Mouse (Mus musculus) testis, adult 2 months (tissue): ENCODE results near the gene Vash2. TPM values are rescaled to one million over a fixed set of nuclear protein-coding genes. Genes with fewer than 3 reads are reported as not detected.
"Not testable (repeated sequence)": the region's sequence is repeated elsewhere in the genome, so short reads cannot be mapped to it uniquely, and the experiment has no call there.

Experiments
- H3K27ac ChIP-seq: fragments of 200-500 bp; 2 replicates; pipeline ENCODE4 v1.5.1; 2012; ENCODE audit warnings: low read depth, low read length; ENCODE audit not compliant: control insufficient read depth, insufficient read depth
- H3K27me3 ChIP-seq: fragments of 200-500 bp; 2 replicates; pipeline ENCODE4 v1.6.1; 2012; ENCODE audit warnings: mild to moderate bottlenecking, low read length, moderate library complexity; ENCODE audit not compliant: control insufficient read depth, insufficient read depth
- H3K36me3 ChIP-seq: fragments of 200-500 bp; 2 replicates; pipeline ENCODE4 v1.6.1; 2012; ENCODE audit warnings: mild to moderate bottlenecking, low read length; ENCODE audit not compliant: control insufficient read depth, insufficient read depth
- H3K4me1 ChIP-seq: fragments of 200-500 bp; 2 replicates; pipeline ENCODE4 v1.6.1; 2012; ENCODE audit warnings: low read length; ENCODE audit not compliant: control insufficient read depth, insufficient read depth
- H3K4me3 ChIP-seq: fragments of 200-500 bp; 2 replicates; pipeline ENCODE4 v1.5.1; 2012; ENCODE audit warnings: low read depth, mild to moderate bottlenecking, low read length, moderate library complexity, mixed read lengths; ENCODE audit not compliant: control insufficient read depth
- CTCF ChIP-seq: fragments of 200-500 bp; IDR thresholded peaks from 2 replicates; pipeline ENCODE4 v1.5.1; 2012; ENCODE audit warnings: low read depth, mild to moderate bottlenecking, inconsistent platforms, low read length, moderate library complexity; ENCODE audit not compliant: control insufficient read depth, insufficient read depth, insufficient replicate concordance
- POLR2A ChIP-seq: fragments of 200-500 bp; IDR thresholded peaks from 2 replicates; pipeline ENCODE4 v1.6.1; 2012; ENCODE audit warnings: low read depth, mild to moderate bottlenecking, inconsistent platforms, low read length, moderate library complexity; ENCODE audit not compliant: control insufficient read depth
- polyA plus RNA-seq: library from polyadenylated mRNA; depleted of rRNA; stranded (reverse); fragments of >200 nt; gene quantifications from 2 replicates; pipeline ENCODE4 v1.2.3, GENCODE M21; 2012; rRNA removed

Vash2 gene
- polyA plus RNA-seq, result 53.8 and 65.7 TPM in 2 replicates

GRCm38 (mm10) chr1:190979100-190979563, at the start of gene Vash2:
Gene Vash2 (minus strand): TSS chr1:190979296.
- H3K36me3 ChIP-seq, result no peaks in the 10 kb centered on the region
- peaks cover 7% of the 10 kb centered on the region for H3K4me1 ChIP-seq
- TF ChIP-seq POLR2A (peak; percentile 42; the same call in 1 of the 2 replicates), CTCF (no peak)
- no peaks in the 10 kb centered on the region; the same call in 1 of the 2 replicates for H3K27me3 ChIP-seq
- H3K4me3 ChIP-seq, result peak within 1 kb of the TSS; percentile 88
- H3K27ac ChIP-seq, result peak within 1 kb of the TSS; percentile 44; the same call in 1 of the 2 replicates

GRCm38 (mm10) chr1:191026021-191026713, 47.1 kb upstream of the Vash2 start, which contains the start of gene Flvcr1:
Gene Flvcr1 (minus strand): TSS chr1:191026158.
- peak within 1 kb of the TSS; percentile 76 for H3K4me3 ChIP-seq
- TF ChIP-seq CTCF (no peak), POLR2A (peak; percentile 80)
- H3K4me1 ChIP-seq, result peaks cover 11% of the 10 kb centered on the region
- H3K36me3 ChIP-seq, result no peaks in the 10 kb centered on the region
- no peaks in the 10 kb centered on the region for H3K27me3 ChIP-seq
- no peak within 1 kb of the TSS for H3K27ac ChIP-seq

- Histone ChIP-seq H3K27me3 (no peaks in the 10 kb centered on the region), H3K27ac (no peak overlapping the region), H3K4me3 (peak overlapping the region; percentile 76), H3K4me1 (peaks cover 11% of the 10 kb centered on the region), H3K36me3 (no peaks in the 10 kb centered on the region)
- 0 out of 2 replicates have a peak, but pooled peaks have one; percentile 4 for TF ChIP-seq CTCF
- no peak for TF ChIP-seq POLR2A
Measured at GRCm38 (mm10) chr1:191025016-191026012, 46.2 kb upstream of the Vash2 start.

- not testable (repeated sequence) for H3K27me3 ChIP-seq, H3K36me3 ChIP-seq, H3K4me3 ChIP-seq, H3K27ac ChIP-seq
- peaks cover 11% of the 10 kb centered on the region for H3K4me1 ChIP-seq
Measured at GRCm38 (mm10) chr1:191023806-191024205, 44.7 kb upstream of the Vash2 start.

GRCm38 (mm10) chr1:191023140-191023539, 44.0 kb upstream of the Vash2 start:
- Histone ChIP-seq H3K27me3 (no peaks in the 10 kb centered on the region), H3K4me1 (peaks cover 11% of the 10 kb centered on the region), H3K27ac (no peak overlapping the region), H3K4me3 (no peak overlapping the region), H3K36me3 (no peaks in the 10 kb centered on the region)
- TF ChIP-seq POLR2A (no peak), CTCF (no peak)

- Histone ChIP-seq H3K4me3 (no peak overlapping the region), H3K27ac (no peak overlapping the region), H3K4me1 (peaks cover 7% of the 10 kb centered on the region), H3K36me3 (no peaks in the 10 kb centered on the region), H3K27me3 (no peaks in the 10 kb centered on the region)
- TF ChIP-seq POLR2A (no peak), CTCF (no peak)
Measured at GRCm38 (mm10) chr1:191021016-191021415, 41.9 kb upstream of the Vash2 start.
